Mouse (Mus musculus) urinary bladder, adult 18-20 months (tissue): ENCODE data around the gene Gm43064.
"Not testable (repeated sequence)": the region's sequence is repeated elsewhere in the genome, so short reads cannot be mapped to it uniquely, and the experiment has no call there.

Experiments
- DNase-seq, 2 experiments: peaks; one replicate each; pipeline ENCODE4 v3.0.0; 2022; ENCODE audit warnings: low spot score in 2 of 2, mixed read lengths in 2 of 2

The Gm43064 gene

DNA sequence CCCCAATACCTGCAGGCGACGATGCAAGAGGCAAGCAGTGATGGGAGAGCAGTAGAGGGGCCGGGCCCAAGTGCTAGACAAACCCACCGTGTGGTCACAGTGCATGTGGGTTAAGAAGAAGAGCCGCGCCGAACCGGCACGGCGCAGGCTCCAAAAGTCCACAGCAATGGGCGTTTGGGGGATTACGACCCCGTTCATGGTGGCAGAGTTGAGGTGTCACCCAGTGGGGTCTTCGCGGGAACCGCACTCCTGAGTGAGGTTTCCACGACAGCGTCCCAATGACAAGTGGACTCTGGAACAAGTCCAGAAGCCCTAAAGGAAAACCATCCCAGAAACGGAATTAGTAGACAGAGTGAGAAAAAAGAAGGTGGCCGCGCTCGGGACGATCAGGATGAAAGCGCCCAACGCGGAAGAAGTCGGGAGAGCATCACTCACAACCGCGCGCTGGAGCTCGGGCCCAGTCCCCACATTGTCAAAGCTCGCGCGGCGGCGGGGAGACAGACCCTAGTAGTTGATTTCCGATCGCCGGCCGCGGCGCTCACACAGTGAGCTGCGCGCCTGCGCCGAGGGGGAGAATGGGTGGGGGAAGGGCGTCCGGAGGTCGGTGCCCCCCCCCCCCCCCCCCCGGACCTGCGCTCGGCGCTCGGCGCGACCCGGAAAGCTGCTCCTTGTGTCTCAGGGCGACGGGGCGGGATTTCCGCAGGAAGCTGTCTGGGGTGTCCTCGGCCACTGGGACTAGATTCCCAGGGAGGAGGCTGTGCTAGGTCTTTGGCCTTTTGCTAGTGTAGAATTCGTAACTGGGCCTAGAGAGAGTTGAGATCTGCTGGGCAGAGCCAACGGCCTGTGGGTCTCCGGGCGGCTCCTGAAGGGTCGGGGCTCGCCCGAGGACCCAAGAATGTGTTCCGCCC is at the start of gene Gm43064, which contains the start of the genes Dclre1b and Ap4b1:
Gene Gm43064, plus strand, starts transcription at position 683 of the 908 bp plus-strand sequence.
Gene Dclre1b, minus strand, starts transcription at position 554 of the 908 bp plus-strand sequence.
Gene Ap4b1, plus strand, starts transcription at position 630 of the 908 bp plus-strand sequence.
- DNase-seq: peak; percentile 75 to 86

DNA sequence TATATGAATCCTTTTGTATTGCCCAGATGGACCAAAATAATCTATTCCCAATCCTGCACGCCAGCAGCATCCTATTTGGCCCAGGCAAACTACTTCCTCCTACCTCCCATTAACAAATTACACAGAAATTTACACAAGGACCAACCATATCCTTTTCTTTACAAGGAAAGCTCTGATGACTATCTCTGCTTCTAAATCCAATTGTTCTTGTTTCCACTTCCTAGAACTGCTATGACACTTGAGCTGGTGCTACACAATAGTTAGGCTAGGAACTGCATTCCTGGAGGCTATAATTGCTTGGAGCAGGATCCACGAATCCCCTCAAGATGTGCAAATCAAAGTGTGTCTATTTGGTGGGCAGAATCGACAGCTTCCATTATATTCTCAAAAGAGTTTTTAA is 42.6 kb upstream of the Gm43064 start:
- no peak for DNase-seq

DNA sequence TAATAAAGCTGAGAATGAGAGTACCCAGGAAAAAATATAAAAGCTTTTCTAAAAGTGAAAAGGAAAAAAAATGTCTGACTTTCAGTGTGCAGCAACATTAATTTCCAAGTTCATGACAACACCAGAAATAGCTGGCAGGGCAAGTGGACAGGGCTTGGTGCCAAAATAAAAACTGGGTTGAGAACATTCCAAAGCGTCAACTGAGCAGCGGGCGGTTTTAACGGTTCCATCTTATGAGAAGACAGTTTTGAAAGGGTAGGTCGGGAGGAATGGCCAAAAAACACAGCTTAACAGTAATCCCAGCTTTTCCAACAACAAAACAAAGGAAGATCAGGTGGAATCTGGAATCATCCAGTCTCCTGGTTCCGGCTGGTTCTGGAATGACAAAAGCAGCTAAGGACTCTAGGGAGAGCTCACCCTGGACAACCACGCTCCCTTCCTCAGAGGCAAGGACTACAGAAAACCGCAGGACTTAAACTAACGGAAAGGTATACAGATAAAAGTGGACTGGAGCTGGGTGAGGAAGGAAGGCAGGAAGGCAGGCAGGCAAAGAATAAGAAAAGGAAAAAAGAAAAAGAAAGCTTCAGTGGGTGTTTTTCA is 37.7 kb upstream of the Gm43064 start:
- peak in 1 of 2 experiments; percentile 59 for DNase-seq

DNA sequence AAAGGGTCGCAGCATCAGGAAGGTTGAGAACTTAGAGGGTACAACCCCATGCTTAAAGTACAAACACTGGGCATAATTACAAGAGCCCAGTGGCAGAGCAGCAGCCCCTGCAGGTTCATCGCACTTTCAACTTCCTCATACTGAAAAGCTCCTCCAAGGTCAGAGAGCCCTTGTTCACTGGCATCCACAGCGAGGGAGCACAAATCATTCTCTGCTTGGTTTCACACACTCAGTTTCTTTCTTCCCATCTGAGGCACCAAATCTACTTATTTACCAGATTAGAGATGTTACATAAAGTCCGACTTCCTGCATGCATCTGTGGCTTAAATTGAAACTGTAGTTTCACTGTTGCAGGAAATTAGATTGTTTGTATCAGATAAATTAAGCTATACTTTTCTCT is 36.5 kb upstream of the Gm43064 start:
- DNase-seq: no peak

DNA sequence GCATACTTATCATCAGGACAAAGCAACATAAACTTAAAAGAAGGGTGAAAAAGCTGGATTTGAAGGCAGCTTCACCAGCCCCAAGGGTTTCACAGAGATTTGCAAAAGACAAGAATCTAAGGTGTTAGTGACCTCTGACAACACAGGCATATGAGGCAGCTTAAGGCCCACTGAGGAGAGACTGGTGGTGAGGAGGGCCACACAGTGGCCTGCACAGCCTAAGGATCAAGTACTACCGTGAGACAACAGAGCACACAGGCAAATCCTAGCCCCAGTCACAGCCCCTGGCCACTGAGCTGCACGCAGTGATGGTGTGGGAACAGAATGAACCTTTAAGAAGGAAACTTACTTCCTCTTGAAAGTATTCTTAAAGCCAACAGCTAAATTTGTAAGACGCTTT is 35.9 kb upstream of the Gm43064 start:
- no peak for DNase-seq

DNA sequence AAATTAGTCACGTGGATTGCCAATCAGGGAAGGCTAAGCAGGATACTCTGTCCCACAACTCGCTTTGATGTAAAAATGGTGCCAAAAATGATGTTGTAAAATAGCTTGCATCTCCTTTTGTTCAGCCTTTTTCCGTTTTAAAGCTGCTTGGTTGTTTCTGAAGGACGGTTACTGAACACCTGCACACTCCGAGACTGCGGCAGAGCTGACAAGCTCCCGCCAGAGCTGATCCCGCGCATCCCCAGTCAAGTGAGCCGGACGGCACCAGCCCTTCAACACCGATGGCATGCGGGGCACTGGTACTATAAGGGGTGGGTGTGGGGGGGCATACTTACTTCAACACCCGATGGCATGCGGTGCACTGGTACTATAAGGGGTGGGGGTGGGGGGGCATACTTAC is 35.4 kb upstream of the Gm43064 start:
- no peak for DNase-seq

DNA sequence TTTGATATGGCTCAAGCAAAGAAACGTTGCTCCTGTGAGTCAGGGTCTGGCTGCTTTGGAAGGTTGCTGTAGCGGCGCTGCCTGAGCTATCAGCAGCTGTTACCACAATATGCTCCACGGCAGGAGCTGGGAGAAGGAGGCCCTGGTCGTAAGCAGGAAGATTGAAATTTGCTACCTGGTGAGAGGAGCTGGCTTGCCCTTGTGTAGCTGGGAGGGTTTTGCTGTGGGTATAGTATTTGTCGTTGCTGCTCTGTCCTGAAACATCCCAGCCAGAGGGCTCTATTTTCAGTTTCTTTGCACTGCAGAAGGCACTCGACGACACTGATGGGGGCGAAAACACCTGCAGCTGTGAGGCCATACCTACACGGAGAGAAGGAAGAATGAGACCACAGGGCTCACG is 31.4 kb upstream of the Gm43064 start:
- no peak for DNase-seq

DNA sequence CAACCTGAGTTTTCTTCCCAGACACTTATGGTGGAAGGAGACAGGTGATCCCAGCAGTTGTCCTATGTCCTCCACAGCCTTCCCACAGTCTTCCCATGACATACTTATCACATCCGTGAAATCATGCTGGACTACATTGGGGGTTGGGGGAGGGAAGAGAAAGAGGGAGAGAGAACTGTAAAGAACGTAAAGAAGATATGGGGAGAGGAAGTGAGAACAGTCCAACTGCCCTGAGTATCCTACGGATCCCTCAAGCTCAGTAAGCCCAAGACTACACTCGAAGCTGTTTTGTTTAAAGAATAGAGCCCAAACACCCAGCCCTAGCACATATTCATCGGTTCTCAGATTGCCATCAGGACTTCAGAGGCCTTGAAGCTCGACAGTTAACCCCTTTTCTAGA is 30.7 kb upstream of the Gm43064 start:
- no peak for DNase-seq

DNA sequence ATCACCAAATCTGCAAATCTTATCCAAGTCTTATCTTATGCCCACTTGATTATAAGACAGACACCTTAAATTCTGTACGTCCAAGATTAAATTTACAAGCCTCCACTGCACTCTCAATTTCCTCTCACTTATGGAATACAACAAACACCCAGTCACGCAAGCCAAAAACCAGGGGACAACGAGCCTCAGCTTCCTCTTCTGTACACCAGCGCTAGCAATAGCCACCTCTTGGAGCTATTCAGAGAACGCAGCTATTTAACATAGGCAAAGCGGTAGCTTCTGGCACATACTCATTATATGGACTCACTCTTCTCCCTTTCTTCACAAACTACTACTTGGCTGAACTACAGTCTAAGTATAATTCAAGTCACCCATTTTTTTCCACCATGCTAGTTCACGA is 30.2 kb upstream of the Gm43064 start:
- DNase-seq: no peak

DNA sequence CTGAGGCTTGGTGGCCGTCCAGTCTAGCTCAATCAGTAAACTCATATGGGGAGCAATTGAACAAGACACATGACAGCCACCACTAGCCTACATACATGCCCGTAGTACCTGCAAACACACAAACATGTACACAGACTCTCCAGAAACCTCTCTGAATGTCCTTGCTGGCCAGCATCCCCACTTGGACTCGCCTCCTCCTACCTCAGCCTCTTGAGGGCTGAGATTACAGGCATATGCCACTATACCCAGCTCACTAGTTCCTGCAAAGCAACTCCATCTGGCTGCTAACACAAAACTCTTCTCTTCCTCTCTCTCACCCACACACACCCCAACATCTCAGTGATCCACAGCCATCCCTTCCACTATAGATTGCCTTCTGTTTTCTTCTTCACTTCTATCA is 29.1 kb upstream of the Gm43064 start:
- DNase-seq: no peak

DNA sequence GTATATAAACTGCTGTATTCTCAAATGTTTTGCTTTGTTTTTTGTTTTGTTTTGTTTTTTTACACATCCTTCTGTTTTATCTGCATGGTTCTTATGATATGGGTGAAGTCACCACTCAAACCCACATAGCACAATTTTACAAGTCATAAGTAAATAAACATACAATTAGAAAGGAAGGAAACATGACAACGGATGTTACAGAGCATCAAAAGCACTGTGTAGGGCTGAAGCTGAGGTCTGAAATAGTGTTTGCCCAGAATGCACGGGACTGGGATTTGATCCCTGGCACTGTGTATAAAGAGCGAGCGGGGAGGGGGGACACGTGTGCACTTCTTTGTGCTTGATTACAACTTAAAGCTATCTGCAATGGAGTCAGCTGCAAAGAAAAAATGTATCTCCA is 28.6 kb upstream of the Gm43064 start:
- no peak for DNase-seq

DNA sequence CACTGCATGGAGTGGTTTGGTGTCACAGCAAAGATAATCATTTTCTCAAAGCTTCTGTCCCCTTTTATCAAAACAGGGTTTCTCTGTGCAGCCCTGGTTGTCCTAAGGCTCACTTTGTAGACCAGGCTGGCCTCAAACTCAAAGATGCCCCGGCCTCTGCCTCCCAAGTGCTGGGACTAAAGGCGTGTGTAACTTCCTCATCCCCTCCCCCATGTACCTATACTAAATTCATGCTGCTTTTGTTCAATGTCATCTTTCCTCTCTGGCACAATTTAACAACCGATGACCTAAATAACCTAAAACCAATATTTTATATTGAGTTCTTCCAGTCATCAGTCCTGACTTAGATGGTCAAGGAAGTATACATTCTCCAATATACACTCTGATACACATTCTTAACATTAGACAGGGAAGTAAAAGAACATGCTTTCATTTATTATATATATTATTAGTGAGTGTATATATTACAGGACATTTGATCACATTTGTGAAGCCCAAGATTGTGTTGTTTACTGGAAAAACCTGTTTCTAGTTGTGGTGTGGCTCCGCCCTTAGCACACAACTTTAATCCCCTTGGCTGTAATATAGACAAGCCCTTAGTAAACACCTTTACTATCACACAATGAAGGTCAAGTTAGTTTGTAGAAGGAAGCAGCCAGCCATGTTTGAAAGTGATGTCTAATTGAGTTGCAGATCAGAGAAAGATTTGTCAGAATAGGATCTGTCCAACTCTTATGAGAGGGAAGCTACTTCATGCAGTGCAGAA is 26.3 kb upstream of the Gm43064 start:
- DNase-seq: no peak

DNA sequence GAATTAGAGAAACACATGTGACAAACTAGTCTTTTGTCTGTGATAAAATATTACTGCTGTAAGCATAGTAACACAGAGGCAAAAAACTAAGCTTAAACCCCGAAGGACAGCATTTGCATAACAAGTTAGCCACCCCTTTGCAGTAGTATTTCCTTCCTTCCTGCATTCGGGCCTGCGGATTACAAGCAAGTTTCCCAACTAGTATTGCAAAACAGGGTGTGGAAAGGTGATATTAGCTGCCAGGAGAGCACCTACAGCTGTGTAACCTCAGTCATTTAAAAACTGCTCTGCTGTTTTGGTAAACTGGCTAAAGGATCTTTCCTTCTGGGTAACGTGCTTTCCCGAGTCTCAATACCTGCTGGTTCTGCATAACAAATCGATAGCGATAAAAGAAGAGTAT is 22.1 kb upstream of the Gm43064 start:
- DNase-seq: no peak

DNA sequence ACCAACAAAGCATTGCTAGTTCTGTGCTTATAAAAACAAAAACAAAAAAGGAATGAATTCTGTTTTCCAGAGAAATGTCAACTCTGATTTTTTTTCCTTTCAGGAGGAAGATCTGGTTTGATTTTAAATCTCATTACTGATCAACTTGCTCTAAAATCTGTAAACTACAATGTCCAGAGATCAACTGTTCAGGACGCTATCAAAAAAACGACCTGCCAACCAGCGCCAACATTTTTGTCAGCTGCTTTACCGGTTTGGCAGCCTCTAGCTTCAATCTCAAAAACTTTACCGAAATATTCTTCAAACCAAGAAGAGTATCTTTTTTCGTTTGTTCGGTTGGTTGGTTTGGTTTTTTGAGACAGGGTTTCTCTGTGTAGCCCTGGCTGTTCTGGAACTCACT is 20.3 kb upstream of the Gm43064 start:
- DNase-seq: no peak

DNA sequence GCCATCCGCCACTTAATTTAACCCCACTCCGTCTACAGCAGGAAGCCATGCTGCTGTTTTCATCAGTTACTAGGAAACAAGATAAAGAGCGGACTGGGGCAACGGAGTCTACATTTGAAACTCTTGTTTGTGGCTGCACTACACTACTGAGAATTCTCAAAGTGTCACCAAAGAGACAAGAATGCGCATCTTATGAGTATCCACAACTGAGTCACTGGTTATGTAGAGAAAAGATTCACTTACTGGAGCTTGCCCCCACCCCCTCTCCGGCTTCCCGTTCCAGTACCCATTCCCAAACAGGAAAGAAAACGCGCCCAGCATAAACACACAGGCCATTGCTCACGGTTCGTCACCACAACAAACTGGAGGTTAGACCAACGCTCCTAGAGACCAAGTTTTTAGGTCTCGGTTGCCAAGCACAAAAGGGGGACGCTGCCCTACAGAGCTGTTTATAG is 19.5 kb upstream of the Gm43064 start:
- peak in 1 of 2 experiments; percentile 37 for DNase-seq

DNA sequence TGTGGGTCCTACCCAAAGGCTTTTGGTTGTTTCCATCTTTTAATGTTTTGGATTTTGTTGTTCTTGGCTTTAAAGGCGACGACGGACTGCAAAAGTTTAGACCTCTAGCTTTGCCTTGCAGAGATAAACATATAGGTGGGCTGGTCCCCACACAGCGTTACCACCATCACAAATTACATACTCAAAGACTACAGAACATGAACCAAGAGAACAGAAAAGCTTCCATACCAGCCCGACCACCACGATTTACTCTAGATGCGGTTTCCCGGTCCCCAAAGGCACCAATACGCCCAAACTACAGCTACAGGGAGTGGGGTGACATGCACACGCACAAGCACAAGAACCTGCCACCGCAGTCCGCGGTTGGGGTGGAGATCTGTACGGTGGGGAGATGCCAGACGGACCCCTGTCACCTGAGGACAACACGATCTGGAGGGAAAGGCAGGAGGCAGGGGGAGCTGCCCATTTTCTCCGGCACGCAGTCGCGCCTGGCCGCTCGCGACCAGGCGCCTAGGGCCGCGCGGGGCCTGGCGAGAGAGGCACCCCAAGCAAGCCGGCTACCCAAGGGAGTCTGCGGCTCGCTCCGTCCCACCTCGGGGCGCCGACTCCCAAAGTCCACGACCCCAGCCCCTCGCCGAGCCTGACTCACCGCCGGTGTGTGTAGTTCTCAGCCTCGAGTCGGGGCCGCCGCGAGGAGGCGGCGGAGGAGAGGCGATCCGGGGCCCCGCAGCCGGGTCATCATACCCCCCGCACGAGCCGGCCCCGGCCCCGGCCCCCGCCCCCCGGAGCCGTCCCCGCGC is 18.8 kb upstream of the Gm43064 start:
- peak in 1 of 2 experiments; percentile 55 for DNase-seq

DNA sequence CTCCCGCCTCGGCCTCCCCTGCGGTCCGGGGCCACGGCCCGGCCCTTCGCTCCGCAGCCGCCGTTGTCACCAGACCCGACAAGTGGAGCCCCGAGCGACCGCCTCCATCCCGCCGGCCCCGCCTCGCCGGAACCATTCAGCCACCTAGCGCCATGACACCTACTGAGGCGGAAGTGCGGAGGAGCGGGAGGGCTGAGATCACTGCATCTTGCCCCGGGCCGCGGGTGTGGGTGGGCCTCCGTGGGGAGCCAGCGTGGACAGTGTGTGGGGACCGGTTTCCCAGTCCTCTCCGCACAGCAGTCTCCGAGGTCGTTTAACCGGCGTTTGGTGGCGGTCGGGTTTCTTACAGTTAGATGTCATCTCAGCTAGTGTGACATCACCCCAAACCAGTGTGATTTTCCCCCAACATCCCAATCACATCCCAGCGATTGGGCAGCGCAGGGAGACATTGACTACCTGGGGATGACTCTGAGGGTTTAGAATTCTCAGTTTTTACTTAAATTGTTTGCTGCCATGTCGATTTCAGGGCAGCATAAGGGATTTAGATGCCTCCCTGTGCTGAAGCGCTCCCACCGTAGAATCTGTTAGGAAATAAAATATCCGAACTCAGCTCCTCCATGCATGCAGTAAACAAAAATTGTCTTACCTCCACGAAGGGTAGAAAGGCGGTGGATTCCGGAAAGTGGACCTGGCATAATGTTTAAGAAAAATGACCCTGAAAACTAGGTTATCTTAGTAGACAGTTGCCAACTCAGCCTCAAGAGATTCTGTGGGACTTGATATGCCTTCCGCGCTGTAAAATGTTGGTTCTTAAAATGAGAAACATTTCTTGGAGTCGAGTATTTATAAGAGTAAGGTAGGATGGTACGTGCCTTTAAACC is 17.9 kb upstream of the Gm43064 start, which contains the start of gene Hipk1:
Gene Hipk1, minus strand, starts transcription at position 334 of the 881 bp plus-strand sequence.
- DNase-seq: peak; percentile 91 to 92

DNA sequence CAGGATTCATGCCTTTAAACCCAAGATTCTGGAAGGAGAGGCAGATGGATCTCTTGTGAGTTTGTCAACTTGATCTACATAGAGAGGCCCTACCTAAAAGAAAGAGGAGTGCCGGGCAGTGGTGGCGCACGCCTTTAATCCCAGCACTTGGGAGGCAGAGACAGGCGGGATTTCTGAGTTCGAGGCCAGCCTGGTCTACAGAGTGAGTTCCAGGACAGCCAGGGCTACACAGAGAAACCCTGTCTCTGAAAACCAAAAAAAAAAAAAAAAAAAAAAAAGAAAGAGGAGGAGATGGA is 17.3 kb upstream of the Gm43064 start:
- DNase-seq: not testable (repeated sequence)

DNA sequence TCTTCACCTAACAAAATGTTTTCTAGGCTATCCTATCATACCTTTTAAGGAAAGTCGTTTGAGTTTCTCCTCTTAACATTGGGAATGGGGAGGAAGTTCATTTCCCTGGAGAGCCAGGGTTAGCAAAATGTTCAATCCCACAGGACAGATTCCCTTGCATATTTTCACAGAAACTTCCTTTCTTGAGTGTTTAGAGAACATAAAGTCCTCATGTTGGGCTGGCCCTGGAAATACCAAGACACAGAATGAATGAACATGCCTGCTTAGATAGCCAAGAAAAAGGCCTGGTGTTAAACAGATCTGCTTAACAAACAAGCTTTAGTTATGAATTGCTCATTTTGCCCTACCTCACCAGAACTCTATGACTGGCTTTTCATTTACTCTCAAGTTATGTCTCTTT is 16.8 kb upstream of the Gm43064 start:
- no peak for DNase-seq

DNA sequence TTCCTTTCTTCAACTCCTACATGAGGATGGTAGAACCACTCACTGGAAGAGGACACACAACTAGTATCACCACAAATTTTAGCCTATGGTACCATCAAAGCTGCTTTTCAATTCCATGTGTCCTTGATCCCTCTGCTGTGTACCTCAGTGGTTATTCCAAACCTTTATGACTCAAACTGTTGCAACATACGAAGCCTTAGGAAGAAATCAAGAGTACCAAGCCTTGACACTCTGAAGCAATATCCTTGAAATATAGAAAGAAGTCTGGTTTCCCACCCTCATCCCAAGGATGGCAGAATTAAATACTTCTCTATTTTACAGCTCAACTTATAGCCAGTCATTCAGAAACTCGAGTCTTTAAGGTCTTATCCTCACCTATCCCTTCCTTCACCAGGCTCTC is 13.0 kb upstream of the Gm43064 start:
- no peak for DNase-seq
